Mouse (Mus musculus): ENCODE data around the gene Rtkn2.

DNA sequence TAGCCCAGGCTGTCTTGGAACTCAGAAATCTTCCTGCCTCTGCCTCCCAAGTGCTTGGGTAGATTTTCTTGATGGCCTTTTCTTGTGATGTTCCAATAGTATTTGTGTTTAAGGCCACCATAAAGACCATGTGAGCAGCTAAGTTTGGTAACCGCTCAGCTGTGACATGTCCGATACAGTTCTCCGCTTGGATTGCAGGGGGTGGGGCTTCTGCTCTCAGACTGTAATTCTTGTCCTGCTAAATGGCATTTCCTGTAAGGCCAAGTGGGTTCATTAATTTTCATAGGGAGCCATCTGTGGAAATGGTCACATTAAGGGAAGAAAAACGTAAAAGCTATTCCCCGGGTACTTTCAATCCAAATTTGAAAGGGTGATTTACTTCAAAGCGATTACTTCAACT is 50.7 kb downstream of the Rtkn2 start:
- TF ChIP-seq GATA1 (IDR thresholded peaks at IDR 0.05; ENCODE audit: borderline replicate concordance, low read length) (no peak), FLI1 (IDR thresholded peaks at IDR 0.05; ENCODE audit: low read length) (no peak)
